Mouse (Mus musculus) right cerebral cortex, adult 2 months (tissue): ENCODE results near the gene Dhrs7b.
"Not testable (repeated sequence)": the region's sequence is repeated elsewhere in the genome, so short reads cannot be mapped to it uniquely, and the experiment has no call there.

ENCODE experiments used
- DNase-seq, 2 experiments: peaks; one replicate each; pipeline ENCODE4 v3.0.0; 2021 to 2022; ENCODE audit warnings: low spot score in 2 of 2

Gene Dhrs7b

DNA sequence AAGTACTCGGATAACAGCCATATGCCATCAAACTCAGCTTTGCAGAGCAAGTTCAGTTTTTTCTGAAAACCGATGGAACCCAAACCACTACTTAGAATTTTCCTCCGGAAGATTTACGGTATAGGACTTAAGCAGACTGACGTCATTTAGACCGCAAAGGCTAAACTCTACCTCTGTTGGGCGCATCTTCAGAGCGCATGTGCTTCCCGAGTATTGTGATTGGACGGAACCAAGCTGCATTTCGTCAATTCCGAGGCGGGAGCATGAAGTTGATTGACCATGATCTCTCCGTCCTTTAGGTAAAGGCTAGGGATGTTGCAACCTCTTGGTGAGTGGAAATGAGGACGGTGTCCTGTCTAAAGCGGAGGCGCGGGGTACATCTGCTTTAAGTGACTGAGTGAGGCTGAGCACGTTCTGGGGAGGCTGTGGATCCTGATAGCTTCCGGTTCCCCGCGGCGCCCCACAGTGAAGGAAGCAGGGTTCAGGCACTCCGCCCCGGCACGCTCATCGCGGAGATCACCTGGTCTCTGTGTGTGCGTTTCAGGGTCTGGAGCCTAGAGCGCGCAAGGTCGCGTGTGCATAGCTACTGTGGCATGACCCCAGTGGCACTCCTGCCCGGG, at the start of gene Dhrs7b:
Gene Dhrs7b, plus strand, starts transcription at position 199 of the 620 bp plus-strand sequence.
- peak; percentile 90 to 93 for DNase-seq

DNA sequence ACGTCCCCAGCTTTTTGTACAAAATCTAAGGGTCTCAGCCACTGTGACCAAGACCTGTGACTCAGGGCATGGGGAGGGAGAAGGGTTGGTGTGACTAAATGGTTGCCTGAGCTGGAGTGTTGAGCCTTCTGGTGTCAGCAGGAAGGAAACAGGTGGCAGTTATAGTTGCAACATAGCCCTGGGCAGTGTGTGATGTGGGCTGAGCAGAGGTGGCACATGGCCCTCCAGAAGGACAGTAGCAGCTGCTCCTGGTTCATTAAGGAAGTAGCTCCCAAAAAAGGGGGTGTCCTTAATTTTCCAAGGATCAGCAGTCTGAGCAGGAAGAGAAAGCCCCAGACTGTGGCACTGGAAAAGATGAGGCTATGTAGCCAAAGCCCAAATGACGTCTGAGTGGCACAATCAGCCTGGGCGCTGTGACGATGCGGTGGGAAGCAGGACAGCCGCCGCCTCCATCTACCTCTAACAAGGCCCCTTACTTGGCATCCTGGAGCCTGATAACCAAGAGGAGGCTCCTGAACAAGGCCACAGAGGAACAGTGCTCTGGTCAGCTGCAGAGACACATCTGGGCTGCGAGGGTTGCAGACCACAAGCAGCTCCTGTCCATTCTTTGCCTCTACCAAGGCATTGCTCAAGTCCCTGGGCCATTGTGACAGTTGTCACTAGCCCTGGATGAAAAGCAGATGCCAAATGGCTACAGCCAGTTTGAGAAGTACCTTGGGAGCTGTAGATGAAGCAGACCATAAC, 46.1 kb upstream of the Dhrs7b start:
- no peak for DNase-seq

DNA sequence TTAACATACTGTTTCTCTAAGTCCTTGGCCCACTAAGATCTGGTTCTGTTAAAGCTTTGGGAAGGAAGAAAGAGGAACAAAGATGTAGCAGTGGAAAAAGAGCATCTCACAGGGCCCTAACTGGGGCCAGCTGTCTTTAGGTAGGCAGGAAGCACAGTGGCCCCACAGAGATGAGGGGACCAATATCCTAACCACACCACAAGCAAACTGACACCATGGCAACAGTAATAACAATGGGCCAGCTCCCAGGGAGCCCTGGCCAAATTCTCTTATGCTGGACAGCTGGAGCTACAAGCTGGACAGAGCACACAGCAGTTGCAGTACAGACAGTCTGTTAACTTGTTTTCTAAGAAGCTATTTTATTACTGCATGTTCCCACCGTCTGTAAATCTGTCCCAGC, 42.8 kb upstream of the Dhrs7b start:
- DNase-seq, result no peak

DNA sequence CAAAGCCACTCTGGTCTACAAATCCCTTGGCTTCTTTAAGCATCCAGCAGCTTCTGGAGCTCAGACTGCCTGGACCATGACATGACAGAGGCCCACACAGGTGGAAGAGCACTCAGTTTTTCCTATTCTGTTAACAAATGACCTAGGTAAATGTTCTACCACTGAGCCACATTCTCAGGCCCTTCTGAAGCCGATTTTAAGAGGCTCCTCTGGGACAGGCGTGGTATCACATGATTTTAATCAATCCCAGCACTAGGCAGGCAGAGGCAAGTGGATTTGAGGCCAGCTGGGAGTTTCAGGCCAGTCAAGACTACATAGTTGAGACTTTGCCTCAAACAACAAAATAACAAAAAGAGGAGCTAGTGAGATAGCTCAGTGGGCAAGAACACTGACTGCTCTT, 40.0 kb upstream of the Dhrs7b start:
- DNase-seq, result no peak

DNA sequence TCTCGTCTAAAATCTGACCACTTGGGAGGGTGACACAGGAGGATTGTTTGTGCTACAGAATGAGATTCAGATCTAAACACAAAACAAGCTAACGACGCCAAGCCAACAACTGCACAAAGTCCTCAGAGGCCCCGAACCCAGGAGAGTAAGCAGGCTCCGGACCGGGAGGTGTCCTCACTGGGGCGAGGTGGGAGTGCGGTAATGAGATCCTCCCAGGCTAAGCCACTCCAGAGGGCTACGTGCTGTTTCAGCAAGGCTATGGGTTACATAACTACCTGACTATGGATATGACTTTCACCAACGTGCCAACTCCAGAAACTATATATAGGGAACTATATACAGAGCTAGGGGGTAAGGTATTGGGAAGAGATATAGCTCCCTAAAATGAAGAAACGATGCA, 34.1 kb upstream of the Dhrs7b start:
- DNase-seq, result no peak

DNA sequence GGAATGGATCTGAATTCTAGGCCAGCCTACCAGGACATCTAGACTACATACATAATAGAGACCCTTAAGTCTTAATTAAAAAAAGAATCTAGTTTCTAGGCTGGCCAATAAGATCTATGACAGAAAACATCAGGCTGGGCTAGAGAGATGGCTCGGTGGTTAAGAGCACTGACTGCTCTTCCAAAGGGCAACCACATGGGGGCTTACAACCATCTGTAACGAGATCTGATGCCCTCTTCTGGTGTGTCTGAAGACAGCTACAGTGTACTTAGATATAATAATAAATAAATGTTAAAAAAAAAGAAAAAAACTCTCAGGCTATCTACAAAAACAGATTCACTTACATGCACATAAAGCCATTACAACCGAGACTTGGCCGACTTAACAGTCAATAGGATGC, 30.5 kb upstream of the Dhrs7b start:
- DNase-seq, result no peak

DNA sequence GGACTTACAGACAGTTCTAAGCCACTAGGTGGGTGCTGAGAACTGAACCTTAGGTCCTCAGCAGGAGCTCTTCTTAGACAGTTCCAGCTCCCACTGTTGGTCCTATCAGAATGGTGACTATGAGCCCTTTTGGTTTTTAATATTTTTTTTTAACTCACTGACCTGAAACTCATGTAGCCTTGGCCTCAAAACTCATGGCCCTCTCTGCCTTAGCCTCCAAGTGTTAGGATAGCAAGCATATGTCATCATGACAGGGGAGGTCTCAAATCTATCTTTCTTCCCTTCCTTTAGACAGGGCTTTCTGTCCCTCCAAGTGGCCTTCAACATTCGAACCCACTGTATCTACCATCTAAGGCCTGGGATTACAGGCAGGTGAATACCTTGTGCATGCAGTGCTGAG, 29.5 kb upstream of the Dhrs7b start:
- no peak for DNase-seq

DNA sequence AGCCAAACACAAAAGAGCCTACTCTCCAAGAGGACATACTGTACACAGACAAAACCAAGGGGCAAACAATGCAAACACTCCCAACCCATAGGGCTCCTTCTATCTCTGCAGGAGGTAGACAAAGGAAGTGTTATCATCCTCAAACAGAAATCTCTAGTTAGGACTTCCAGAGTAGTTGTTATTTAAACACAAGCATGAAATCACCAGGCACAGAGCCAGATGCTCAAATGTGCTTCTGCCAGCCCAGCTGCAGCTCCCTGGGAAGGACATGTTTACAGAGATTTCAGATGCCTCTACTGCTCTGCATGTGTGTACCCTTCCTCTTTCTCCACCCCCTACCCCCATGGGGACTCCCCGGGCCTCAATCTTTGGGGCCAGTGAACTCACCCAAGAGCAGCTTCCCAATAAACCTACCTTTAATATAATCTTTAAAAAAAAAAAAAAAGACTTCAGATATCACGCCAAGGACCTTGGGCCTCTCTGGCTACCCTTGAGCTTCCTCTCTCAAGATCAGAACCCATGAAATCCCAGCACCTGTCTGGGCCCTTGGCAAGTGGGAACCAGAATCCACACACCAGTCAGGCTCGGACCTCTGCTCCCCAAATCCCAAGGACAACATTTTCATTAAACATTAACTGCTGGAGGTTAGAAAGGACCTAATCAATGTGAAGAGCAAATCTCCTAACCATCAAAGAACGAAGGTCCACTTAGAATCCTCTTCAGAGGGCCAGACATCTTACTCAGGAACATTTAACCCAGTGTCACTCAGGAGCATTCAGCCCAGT, 22.0 kb upstream of the Dhrs7b start:
- DNase-seq, result peak; percentile 16 to 47

DNA sequence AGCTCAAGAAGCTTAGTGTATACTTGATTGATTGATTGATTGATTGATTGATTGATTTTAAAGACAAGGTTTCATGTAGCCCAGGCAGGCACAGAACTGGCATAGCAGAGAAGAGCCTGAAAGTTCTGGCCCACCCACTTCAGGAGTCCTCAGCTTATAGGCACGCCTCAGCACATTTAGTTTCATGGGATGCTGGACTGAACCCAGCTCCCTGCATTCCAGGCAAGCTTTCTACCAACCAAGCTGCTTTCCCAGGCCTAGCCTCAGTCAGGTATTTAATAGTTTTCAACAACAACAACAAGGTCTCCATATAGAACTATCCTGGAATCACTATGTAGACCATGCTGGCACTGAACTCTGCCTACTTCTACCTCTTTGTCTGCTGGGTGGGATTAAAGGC, 20.9 kb upstream of the Dhrs7b start:
- DNase-seq, result no peak

DNA sequence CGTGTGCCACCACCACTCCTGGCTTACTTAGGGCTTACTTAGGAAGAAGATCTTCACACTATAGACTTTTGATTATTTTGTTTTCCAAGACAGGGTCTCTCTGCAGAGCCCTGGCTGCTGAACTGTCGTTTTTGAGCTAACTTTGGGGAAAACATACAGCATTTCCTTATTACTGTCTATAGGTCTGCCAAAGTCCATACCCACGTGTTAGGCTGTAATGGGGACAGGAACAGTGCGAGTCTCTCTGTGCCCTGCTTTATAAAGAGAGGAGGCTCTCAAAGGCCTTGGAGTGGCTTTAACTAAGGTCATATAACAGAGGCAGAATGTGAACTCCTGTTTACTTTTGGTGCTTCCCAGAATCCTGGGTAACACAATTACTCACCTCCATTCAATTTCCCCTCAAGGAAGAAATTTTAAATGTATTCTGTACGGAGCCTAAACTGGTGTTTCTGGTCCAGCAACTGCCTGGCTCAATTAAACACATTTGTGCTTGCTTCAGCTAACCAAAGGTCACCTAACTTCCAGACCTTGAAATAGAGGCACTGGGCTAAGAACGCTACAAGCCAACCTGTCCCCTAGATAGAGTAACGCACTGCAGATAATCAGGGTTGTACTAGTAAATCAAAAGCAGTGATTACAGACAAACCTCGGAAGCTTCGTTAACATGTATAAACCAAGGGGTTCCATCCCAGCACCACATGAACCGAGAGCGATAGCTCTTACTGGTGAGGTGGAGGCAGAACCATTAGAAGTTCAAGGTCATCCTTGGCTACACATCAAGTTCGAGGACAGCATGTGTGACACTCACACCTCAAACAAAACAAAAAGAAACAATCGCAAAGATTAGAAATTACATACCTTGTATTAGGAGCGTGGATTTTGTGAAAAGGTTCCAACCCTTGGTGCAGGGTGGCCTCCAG, 20.1 kb upstream of the Dhrs7b start:
- DNase-seq, result no peak

DNA sequence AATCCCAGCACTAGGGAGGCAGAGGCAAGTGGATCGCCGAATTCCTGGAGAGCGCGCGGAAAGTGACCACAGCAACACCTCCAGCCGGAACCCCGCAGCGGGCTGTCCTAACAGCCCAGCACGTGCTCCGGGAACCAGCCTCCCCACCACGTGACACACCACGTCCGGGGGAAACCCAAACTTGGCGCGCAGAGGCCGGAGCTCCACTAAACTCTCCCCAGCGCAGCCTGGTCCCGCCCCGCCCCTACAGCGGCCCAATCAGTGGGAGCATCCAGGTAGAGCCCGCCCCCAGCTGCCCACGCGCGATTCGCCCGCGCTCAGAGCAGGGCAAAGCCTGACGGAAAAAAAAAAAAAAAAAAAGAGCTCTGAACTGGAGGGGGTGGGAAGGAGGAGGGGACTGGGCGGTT, 19.4 kb upstream of the Dhrs7b start:
- peak; percentile 85 to 87 for DNase-seq

DNA sequence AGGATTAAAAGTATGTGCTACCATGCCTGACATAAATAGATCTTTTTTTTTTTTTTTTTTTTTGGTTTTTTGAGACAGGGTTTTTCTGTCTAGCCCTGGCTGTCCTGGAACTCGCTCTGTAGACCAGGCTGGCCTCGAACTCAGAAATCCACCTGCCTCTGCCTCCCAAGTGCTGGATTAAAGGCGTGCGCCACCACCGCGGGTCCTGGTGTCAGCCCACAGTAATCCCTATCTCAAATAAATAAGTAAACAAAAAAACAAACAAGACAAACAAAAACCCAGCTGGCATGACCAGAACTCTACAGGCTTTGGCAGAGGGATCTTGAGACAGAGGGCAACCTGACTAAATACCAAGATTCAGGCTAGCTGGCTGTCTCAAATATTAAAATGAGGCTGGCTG, 18.8 kb upstream of the Dhrs7b start, which contains the start of gene Shmt1:
Gene Shmt1, minus strand, starts transcription at position 101 of the 400 bp plus-strand sequence.
- not testable (repeated sequence) for DNase-seq

DNA sequence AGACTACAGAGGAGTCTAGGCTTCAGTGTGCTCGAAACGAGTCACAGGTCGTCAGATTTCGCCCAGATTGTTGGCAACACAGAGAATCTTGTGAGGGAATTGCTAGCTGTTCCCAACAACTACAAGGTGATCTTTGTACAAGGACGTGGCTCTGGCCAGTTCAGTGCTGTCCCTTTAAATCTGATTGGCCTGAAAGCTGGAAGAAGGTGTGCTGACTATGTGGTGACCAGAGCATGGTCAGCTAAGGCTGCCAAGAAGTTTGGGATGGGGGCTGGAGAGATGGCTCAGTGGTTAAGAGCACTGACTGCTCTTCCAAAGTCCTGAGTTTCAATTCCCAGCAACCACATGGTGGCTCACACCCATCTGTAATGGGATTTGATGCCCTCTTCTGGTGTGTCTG, 14.0 kb upstream of the Dhrs7b start:
- no peak for DNase-seq

DNA sequence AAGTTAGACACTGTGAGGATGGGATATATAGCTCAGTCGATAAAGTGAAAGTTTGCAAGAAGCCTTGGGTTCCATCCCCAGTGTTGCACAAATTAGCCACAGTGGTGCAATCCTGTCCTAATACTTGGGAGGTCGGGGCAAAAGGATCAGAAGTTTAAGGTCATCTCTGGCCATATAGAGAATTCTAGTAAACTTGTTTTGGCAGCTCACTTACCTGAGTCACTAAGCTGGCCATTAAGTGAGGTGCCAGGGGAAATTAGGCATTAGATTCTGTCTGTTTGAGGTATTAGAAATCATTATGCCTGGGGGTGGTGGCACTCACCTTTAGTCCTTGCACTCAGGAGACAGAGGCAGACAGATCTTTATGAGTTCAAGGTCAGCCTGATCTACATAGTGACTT, 6.7 kb upstream of the Dhrs7b start:
- no peak for DNase-seq

DNA sequence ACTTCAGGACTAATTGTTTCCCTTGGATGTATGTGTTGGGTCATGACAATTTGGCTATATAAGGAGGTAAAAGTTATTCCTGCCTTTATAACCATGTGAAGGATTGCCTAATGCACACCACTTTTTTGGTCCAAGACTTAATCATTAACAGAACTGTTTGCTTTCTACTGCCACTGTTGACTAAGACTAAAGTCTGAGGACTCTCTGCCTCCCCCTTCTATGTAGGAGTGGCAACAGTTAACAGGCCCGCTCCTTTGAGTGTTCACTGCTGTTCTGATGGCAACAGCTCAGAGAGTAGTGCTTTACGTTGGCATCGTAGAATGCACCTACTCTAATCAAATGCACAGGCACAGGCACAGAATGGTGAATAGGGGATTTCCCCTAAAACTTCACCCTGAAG, 5.2 kb upstream of the Dhrs7b start:
- no peak for DNase-seq

DNA sequence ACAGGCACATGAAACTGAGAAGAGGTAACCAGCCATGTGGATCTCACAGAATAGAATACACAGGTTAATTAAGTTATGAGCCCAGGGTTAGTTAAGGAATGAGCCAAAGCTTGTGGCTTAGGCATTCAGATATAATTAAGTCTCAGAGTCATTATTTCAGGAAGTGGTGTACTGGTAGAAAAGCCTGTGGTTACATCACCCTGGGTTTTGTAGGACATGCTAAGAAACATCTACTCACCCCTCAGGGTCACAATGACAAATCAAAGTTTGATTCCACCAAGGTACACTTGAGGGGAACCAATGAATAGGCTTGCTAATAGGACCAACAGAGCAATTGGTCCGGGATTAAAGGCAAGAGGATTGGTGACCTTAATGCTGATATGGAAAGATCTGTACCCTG, 3.7 kb upstream of the Dhrs7b start:
- no peak for DNase-seq

DNA sequence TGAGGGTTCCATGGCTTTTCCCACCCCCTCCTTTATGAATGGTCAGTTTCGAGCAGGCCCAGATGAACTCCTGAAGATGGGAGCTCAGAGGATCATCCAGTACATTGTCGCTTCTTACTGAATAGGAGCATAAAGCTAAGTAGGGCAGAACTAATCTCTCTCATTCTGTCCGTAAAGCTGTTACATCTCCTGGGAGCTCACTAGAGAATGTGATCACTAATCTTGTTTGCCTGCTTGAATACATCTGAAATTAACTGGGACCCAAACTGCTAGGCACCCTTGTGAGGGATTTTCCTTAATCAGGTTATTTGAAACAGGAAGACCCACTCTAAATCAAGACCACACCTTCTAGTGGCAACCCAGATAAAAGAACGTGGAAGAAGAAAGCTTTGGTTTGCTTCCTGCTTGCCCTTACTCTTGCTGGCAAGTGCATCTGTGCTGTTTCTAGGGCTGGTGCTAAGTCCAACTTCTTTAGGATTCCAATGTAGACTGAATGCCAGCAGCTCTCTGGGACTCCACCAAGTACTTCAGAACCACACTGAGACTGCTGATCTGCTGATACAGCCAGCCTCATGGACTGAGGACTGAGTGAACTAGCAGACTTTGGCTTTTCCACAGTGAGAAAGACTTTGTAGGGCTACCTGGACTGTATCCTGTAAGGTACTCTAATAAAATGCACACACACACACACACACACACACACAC, 3.0 kb upstream of the Dhrs7b start:
- no peak for DNase-seq

DNA sequence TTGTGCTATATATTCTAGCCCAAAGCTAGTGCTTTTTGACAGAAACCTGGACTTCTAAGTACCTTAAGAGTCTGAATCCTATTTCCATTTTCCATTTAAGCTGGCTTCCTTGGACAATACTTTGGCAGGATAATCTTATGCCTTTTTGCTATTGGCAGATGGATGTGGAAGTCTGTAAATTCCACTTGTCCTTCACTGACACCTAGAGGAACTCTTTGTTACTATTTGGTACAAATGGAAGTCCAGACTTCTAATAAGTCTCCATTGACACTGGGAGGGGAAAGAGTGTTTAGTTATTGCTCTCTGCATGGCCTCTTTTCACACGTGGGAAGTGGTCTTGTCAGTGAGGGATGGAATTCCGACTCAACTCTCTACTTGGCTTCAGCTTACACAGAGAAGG, 1.5 kb upstream of the Dhrs7b start:
- no peak for DNase-seq

DNA sequence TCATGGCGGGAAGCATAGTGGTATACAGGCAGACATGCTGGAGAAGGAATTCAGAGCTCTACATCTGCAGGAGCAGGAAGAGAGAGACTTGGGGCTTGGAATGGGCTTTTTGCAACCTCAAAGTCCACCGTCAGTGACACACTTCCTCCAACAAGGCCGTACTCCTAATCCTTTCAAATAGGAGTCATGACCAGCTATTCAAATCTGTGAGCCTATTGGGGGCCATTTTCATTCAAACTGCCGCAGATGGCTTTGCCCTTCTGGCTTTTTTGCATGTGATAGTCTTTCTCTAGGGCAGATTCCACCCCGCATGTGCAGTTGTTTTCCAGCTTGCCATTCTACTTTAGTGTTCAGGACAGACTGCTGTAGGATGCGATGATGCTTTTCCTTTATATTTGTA, 6.5 kb downstream of the Dhrs7b start:
- DNase-seq, result no peak

DNA sequence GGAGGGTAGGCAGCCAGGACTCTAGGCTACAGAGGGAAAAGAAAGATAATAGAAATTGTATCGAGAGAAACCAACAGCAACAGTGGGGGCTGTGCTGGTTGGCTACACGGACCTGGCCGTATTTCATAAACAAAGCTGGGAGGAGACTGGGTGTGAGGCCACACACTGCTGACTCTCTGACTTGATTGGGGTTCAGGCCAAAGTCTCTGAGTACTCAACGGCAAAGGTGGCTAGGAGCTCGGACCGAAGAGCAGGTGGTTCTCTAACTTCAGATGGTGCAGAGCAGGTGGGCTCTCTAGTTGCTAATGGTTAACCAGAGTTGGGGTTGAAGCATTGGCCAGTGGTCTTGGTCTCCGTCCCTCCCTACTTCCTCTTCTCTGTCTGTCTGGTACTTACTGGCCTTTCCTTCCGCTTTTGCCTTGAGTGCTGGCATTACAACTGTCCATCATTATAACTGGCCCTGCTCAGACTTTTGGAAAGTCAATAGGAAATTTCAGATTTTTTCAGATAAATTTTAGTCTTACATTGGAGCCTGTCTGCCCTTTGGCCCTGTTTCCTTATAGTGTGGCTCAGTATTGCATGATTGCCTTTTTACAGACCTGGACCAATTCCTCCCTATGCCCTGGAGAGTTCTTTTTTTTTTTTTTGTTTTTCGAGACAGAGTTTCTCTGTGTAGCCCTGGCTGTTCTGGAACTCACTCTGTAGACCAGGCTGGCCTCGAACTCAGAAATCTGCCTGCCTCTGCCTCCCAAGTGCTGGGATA, 7.4 kb downstream of the Dhrs7b start:
- no peak for DNase-seq
